Mouse (Mus musculus): Measurements from ENCODE around the gene Frem1. TPM values are rescaled to one million over a fixed set of nuclear protein-coding genes. Genes with fewer than 3 reads are reported as not detected.
A peak's percentile ranks its signal among the peaks of the same experiment; 100 is the strongest.

Gene Frem1
- polyA plus RNA-seq, 1 experiment from 2014 or later = 58.2 TPM

- no peak overlapping the region for H3K9ac ChIP-seq
- no peak for TF ChIP-seq CTCF (IDR thresholded peaks at IDR 0.05; ENCODE audit: low read depth)
- H3K27me3 ChIP-seq (ENCODE audit: insufficient read depth, low read length) = no peaks in the 10 kb centered on the region
- WGBS = 52% methylated on average over 2 of the region's 2 CpGs
- no peak overlapping the region for H3K27ac ChIP-seq (ENCODE audit: low read depth)
- no peak overlapping the region for H3K4me2 ChIP-seq
- DNase-seq = no peak
- no peak for ATAC-seq (ENCODE audit: insufficient read depth)
- no peak overlapping the region for H3K4me3 ChIP-seq (ENCODE audit: low read depth, low read length)
- H3K4me1 ChIP-seq (ENCODE audit: insufficient read depth) = no peaks in the 10 kb centered on the region
- no peaks in the 10 kb centered on the region for H3K9me3 ChIP-seq (ENCODE audit: low read depth, low read length)
- no peaks in the 10 kb centered on the region for H3K36me3 ChIP-seq (ENCODE audit: insufficient read depth)
These were observed 166.0 kb downstream of the Frem1 start for GRCm38 (mm10) chr4:82886148-82886547.

- H3K9me3 ChIP-seq (ENCODE audit: low read depth, low read length) = no peaks in the 10 kb centered on the region
- no peak overlapping the region for H3K9ac ChIP-seq
- TF ChIP-seq CTCF (IDR thresholded peaks at IDR 0.05; ENCODE audit: low read depth) = no peak
- no peak overlapping the region for H3K27ac ChIP-seq (ENCODE audit: low read depth)
- no peaks in the 10 kb centered on the region for H3K36me3 ChIP-seq (ENCODE audit: insufficient read depth)
- WGBS = 31% methylated on average over 1 of the region's 1 CpGs
- ATAC-seq (ENCODE audit: insufficient read depth) (peak; percentile 49; the same call in 1 of the 2 replicates), DNase-seq (peak; percentile 48)
- H3K4me3 ChIP-seq (ENCODE audit: low read depth, low read length) = no peak overlapping the region
- no peak overlapping the region for H3K4me2 ChIP-seq
- no peaks in the 10 kb centered on the region for H3K27me3 ChIP-seq (ENCODE audit: insufficient read depth, low read length)
- H3K4me1 ChIP-seq (ENCODE audit: insufficient read depth) = no peaks in the 10 kb centered on the region
These were observed 166.6 kb downstream of the Frem1 start for GRCm38 (mm10) chr4:82885535-82885913.

GRCm38 (mm10) chr4:82884636-82885534, 167.3 kb downstream of the Frem1 start, which contains the start of gene Cer1:
TSS of gene Cer1 (minus strand) at chr4:82885148.
- H3K9ac ChIP-seq = no peak within 1 kb of the TSS
- H3K4me2 ChIP-seq = no peak within 1 kb of the TSS
- H3K27ac ChIP-seq (ENCODE audit: low read depth) = no peak within 1 kb of the TSS
- H3K27me3 ChIP-seq (ENCODE audit: insufficient read depth, low read length) = no peaks in the 10 kb centered on the region
- DNase-seq (no peak), ATAC-seq (ENCODE audit: insufficient read depth) (peak; percentile 65; the same call in 1 of the 2 replicates)
- H3K4me1 ChIP-seq (ENCODE audit: insufficient read depth) = no peaks in the 10 kb centered on the region
- H3K4me3 ChIP-seq (ENCODE audit: low read depth, low read length) = no peak within 1 kb of the TSS
- no peak for TF ChIP-seq CTCF (IDR thresholded peaks at IDR 0.05; ENCODE audit: low read depth)
- H3K36me3 ChIP-seq (ENCODE audit: insufficient read depth) = no peaks in the 10 kb centered on the region
- 54% methylated on average over 19 of the region's 19 CpGs for WGBS
- H3K9me3 ChIP-seq (ENCODE audit: low read depth, low read length) = no peaks in the 10 kb centered on the region

- no peak overlapping the region for H3K4me2 ChIP-seq
- TF ChIP-seq CTCF (IDR thresholded peaks at IDR 0.05; ENCODE audit: low read depth) = peak; percentile 29; the same call in 1 of the 2 replicates
- H3K9ac ChIP-seq = no peak overlapping the region
- H3K9me3 ChIP-seq (ENCODE audit: low read depth, low read length) = no peaks in the 10 kb centered on the region
- WGBS = 82% methylated on average over 9 of the region's 9 CpGs
- H3K4me1 ChIP-seq (ENCODE audit: insufficient read depth) = peaks cover 4% of the 10 kb centered on the region; the same call in 1 of the 2 replicates
- H3K36me3 ChIP-seq (ENCODE audit: insufficient read depth) = no peaks in the 10 kb centered on the region
- no peak for ATAC-seq (ENCODE audit: insufficient read depth)
- no peak overlapping the region for H3K4me3 ChIP-seq (ENCODE audit: low read depth, low read length)
- H3K27ac ChIP-seq (ENCODE audit: low read depth) = no peak overlapping the region
- DNase-seq = no peak
- no peaks in the 10 kb centered on the region for H3K27me3 ChIP-seq (ENCODE audit: insufficient read depth, low read length)
These were observed 169.6 kb downstream of the Frem1 start for GRCm38 (mm10) chr4:82882500-82882899.

- no peak for TF ChIP-seq CTCF (IDR thresholded peaks at IDR 0.05; ENCODE audit: low read depth)
These were observed 170.8 kb downstream of the Frem1 start for GRCm38 (mm10) chr4:82881366-82881765.

GRCm38 (mm10) chr4:82880243-82880642, 171.9 kb downstream of the Frem1 start:
- TF ChIP-seq CTCF (IDR thresholded peaks at IDR 0.05; ENCODE audit: low read depth) = no peak
- H3K9ac ChIP-seq = no peak overlapping the region
- no peak overlapping the region for H3K4me2 ChIP-seq
- H3K4me3 ChIP-seq (ENCODE audit: low read depth, low read length) = no peak overlapping the region
- WGBS = 67% methylated on average over 2 of the region's 2 CpGs
- ATAC-seq (ENCODE audit: insufficient read depth) = no peak
- H3K27me3 ChIP-seq (ENCODE audit: insufficient read depth, low read length) = no peaks in the 10 kb centered on the region
- H3K9me3 ChIP-seq (ENCODE audit: low read depth, low read length) = no peaks in the 10 kb centered on the region
- no peak for DNase-seq
- H3K36me3 ChIP-seq (ENCODE audit: insufficient read depth) = no peaks in the 10 kb centered on the region
- H3K27ac ChIP-seq (ENCODE audit: low read depth) = no peak overlapping the region
- peaks cover 4% of the 10 kb centered on the region; the same call in 1 of the 2 replicates for H3K4me1 ChIP-seq (ENCODE audit: insufficient read depth)

More at GRCm38 (mm10) chr4:82881366-82881765, 170.8 kb downstream of the Frem1 start:
- H3K27me3 ChIP-seq (ENCODE audit: insufficient read depth, low read length) = no peaks in the 10 kb centered on the region
- H3K4me3 ChIP-seq (ENCODE audit: low read depth, low read length) = no peak overlapping the region
- H3K4me2 ChIP-seq = no peak overlapping the region
- no peak overlapping the region for H3K27ac ChIP-seq (ENCODE audit: low read depth)
- H3K9me3 ChIP-seq (ENCODE audit: low read depth, low read length) = no peaks in the 10 kb centered on the region
- H3K36me3 ChIP-seq (ENCODE audit: insufficient read depth) = no peaks in the 10 kb centered on the region
- peaks cover 4% of the 10 kb centered on the region; the same call in 1 of the 2 replicates for H3K4me1 ChIP-seq (ENCODE audit: insufficient read depth)
- DNase-seq (no peak), ATAC-seq (ENCODE audit: insufficient read depth) (no peak)
- no peak overlapping the region for H3K9ac ChIP-seq
- 52% methylated on average over 3 of the region's 3 CpGs for WGBS

GRCm38 (mm10) chr4:82879152-82879551, 173.0 kb downstream of the Frem1 start:
- 55% methylated on average over 6 of the region's 6 CpGs for WGBS
- ATAC-seq (ENCODE audit: insufficient read depth) (peak; percentile 66; the same call in 1 of the 2 replicates), DNase-seq (peak; percentile 30)
- H3K27ac ChIP-seq (ENCODE audit: low read depth) = peak overlapping the region; percentile 24; the same call in 1 of the 2 replicates
- no peaks in the 10 kb centered on the region for H3K9me3 ChIP-seq (ENCODE audit: low read depth, low read length)
- TF ChIP-seq CTCF (IDR thresholded peaks at IDR 0.05; ENCODE audit: low read depth) = no peak
- H3K4me1 ChIP-seq (ENCODE audit: insufficient read depth) = peaks cover 4% of the 10 kb centered on the region; the same call in 1 of the 2 replicates
- H3K4me2 ChIP-seq = no peak overlapping the region
- H3K4me3 ChIP-seq (ENCODE audit: low read depth, low read length) = no peak overlapping the region
- H3K36me3 ChIP-seq (ENCODE audit: insufficient read depth) = no peaks in the 10 kb centered on the region
- H3K9ac ChIP-seq = no peak overlapping the region
- no peaks in the 10 kb centered on the region for H3K27me3 ChIP-seq (ENCODE audit: insufficient read depth, low read length)

Data from lung, embryonic 14.5 days (tissue).